23 mouse cellular contexts compared by ENCODE assay signal in the genomic region with DNA sequence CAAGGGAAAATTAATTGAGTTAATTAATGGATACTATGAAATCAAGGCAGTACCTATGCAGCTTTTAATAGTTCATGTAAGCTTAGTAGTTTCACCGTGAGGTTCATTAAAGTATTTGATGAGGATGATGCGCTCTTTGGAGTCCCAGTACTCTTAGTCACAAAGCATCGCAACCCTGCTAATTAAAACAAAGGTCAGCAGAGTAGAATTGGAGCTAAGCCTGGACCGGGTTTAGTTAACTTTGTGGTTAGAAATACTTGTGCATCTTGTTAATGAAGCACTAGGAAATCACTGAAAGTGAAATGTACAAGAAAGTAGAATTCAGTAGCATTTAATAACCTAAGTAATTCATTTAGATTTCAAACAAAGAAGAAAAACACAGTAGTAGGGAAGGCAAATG.
DNase-seq lines count a peak whose midpoint lies in the region; ATAC-seq and TF ChIP-seq lines count a peak whose summit lies in the region.
"Had no signal": no experiment of that assay in that cellular context is flagged by ENCODE, and none has a peak within 500 bp of the region (broad histone marks: within the 10 kb centered on the region; RNA-seq: fewer than 3 reads in every experiment).

No protein-coding gene starts in this region.

- no peaks in the 10 kb centered on the region for H3K4me1 ChIP-seq in forebrain, embryonic 14.5 days (ENCODE audit: control insufficient read depth, insufficient read depth, low read length)
- no peaks in the 10 kb centered on the region for H3K4me1 ChIP-seq in forebrain, embryonic 13.5 days
- no peaks in the 10 kb centered on the region for H3K4me1 ChIP-seq in hindbrain, embryonic 14.5 days (replicated peaks; ENCODE audit: control insufficient read depth, insufficient read depth, low read length)

- no peak overlapping the region for H3K4me3 ChIP-seq in forebrain, embryonic 14.5 days (ENCODE audit: low read depth, low read length)
- H3K4me3 ChIP-seq in forebrain, embryonic 13.5 days = no peak overlapping the region
- H3K4me3 ChIP-seq in hindbrain, embryonic 14.5 days (replicated peaks; ENCODE audit: low read length) = no peak overlapping the region

- no peak for TF ChIP-seq CTCF in brain, embryonic 14.5 days (IDR thresholded peaks at IDR 0.05; ENCODE audit: borderline replicate concordance, extremely low read depth, insufficient read depth, insufficient read length)

- no peaks in the 10 kb centered on the region for H3K9me3 ChIP-seq in forebrain, embryonic 14.5 days (replicated peaks; ENCODE audit: control insufficient read depth, low read length)
- no peaks in the 10 kb centered on the region for H3K9me3 ChIP-seq in forebrain, embryonic 13.5 days (replicated peaks)
- 0 out of 2 replicates have a peak, but pooled peaks cover 3% of the 10 kb centered on the region for H3K9me3 ChIP-seq in hindbrain, embryonic 14.5 days (ENCODE audit: control insufficient read depth, low read length)
- H3K9me3 ChIP-seq: G1E had no signal

- TF ChIP-seq POLR2A in brain, embryonic 14.5 days (IDR thresholded peaks at IDR 0.05; ENCODE audit: borderline replicate concordance, extremely low read depth, insufficient read depth, insufficient read length, poor library complexity, severe bottlenecking) = no peak

- 38% methylated on average over 4 of the region's 4 CpGs for WGBS in forebrain, embryonic 14.5 days
- WGBS in forebrain, embryonic 13.5 days = 44% methylated on average over 4 of the region's 4 CpGs
- 91% methylated on average over 4 of the region's 4 CpGs for WGBS in hindbrain, embryonic 14.5 days

- H3K27me3 ChIP-seq in forebrain, embryonic 14.5 days (replicated peaks; ENCODE audit: control insufficient read depth, insufficient read depth, low read length) = no peaks in the 10 kb centered on the region
- H3K27me3 ChIP-seq in forebrain, embryonic 13.5 days = no peaks in the 10 kb centered on the region
- H3K27me3 ChIP-seq in hindbrain, embryonic 14.5 days (ENCODE audit: control insufficient read depth, insufficient read depth, low read length) = no peaks in the 10 kb centered on the region
- H3K27me3 ChIP-seq: CH12.LX had no signal

- ATAC-seq in forebrain, embryonic 14.5 days = no peak
- no peak for ATAC-seq in forebrain, embryonic 13.5 days
- ATAC-seq in hindbrain, embryonic 14.5 days (ENCODE audit: low FRiP score) = no peak
- ATAC-seq in erythroblast, adult 5-6 weeks (replicated peaks; ENCODE audit: low FRiP score, poor library complexity, severe bottlenecking) = no peak
- ATAC-seq: activated CD4-positive, CD25-positive, alpha-beta regulatory T cell, adult 4 months; CD4-positive, CD25-positive, alpha-beta regulatory T cell, adult 4 months; Patski had no signal

- H3K27ac ChIP-seq in forebrain, embryonic 14.5 days (ENCODE audit: low read depth, low read length) = no peak overlapping the region
- no peak overlapping the region for H3K27ac ChIP-seq in forebrain, embryonic 13.5 days
- H3K27ac ChIP-seq in hindbrain, embryonic 14.5 days = no peak overlapping the region

- peak; percentile 19 for DNase-seq in forebrain, embryonic 14.5 days (ENCODE audit: low spot score)
- DNase-seq in Muller cell, postnatal 12 days (ENCODE audit: inconsistent ontology term) = peak; percentile 75
- DNase-seq in brain, embryonic 14.5 days (ENCODE audit: low read depth) = peak; percentile 59
- no peak for DNase-seq in hindbrain, embryonic 14.5 days (ENCODE audit: low spot score)
- DNase-seq: adrenal gland, adult 2 months; adrenal gland, adult 8-10 months; adrenal gland, postnatal 10 days; adrenal gland, postnatal 14 days; adrenal gland, postnatal 25 days; adrenal gland, postnatal 36 days; B cell, adult 2 months; cerebellum, adult 11 months; cerebellum, adult 11-12 months; cerebellum, adult 18-20 months; cerebellum, adult 2 months; cerebellum, adult 8-10 months had no signal

- H3K9ac ChIP-seq in forebrain, embryonic 14.5 days (ENCODE audit: low read length) = no peak overlapping the region
- H3K9ac ChIP-seq in forebrain, embryonic 13.5 days = no peak overlapping the region
- no peak overlapping the region for H3K9ac ChIP-seq in hindbrain, embryonic 14.5 days

- H3K4me2 ChIP-seq in forebrain, embryonic 14.5 days (ENCODE audit: low read length) = no peak overlapping the region
- no peak overlapping the region for H3K4me2 ChIP-seq in forebrain, embryonic 13.5 days
- no peak overlapping the region for H3K4me2 ChIP-seq in hindbrain, embryonic 14.5 days (replicated peaks)

- H3K36me3 ChIP-seq in forebrain, embryonic 14.5 days (ENCODE audit: control insufficient read depth, insufficient read depth, low read length) = no peaks in the 10 kb centered on the region
- no peaks in the 10 kb centered on the region for H3K36me3 ChIP-seq in forebrain, embryonic 13.5 days (ENCODE audit: poor library complexity, severe bottlenecking)
- no peaks in the 10 kb centered on the region for H3K36me3 ChIP-seq in hindbrain, embryonic 14.5 days (replicated peaks; ENCODE audit: control insufficient read depth, insufficient read depth)
- H3K36me3 ChIP-seq: G1E had no signal
